Mouse (Mus musculus) MEL (cell line): ENCODE measurements at regions not wholly inside any gene's neighbourhood (a gene's known extent, or its start where the extent isn't known, plus 50 kb on each side); places are given as distances from the start of the nearest gene placed in this dataset.

Experiments
- DNase-seq: peaks from one replicate; pipeline ENCODE4 v3.0.0; 2011; ENCODE audit warnings: low read depth, low spot score
- H3K27ac ChIP-seq: 2 replicates; pipeline ENCODE4 v1.5.1; 2012; ENCODE audit warnings: low read depth, mild to moderate bottlenecking, control low read depth, low read length, moderate library complexity; ENCODE audit not compliant: control insufficient read depth
- H3K27me3 ChIP-seq, 2 experiments: fragments of 150-350 bp in 1 of 2; sonication (generic) in 1 of 2; 2 replicates each; pipeline ENCODE4 v1.6.1; 2012; ENCODE audit warnings: low read length in 2 of 2, mild to moderate bottlenecking in 2 of 2, improper control_type of control experiment in 1 of 2, moderate library complexity in 1 of 2; ENCODE audit not compliant: insufficient read depth in 2 of 2, control insufficient read depth in 1 of 2
- H3K36me3 ChIP-seq, 2 experiments: 2 replicates each; pipeline ENCODE4 v1.6.1; 2012 to 2014; ENCODE audit warnings: low read length in 2 of 2, improper control_type of control experiment in 1 of 2, inconsistent platforms in 1 of 2, mild to moderate bottlenecking in 1 of 2; ENCODE audit not compliant: insufficient read depth in 2 of 2, control insufficient read depth in 1 of 2
- H3K4me1 ChIP-seq, 2 experiments: fragments of 150-350 bp in 1 of 2; sonication (generic) in 1 of 2; 2 replicates each; pipeline ENCODE4 v1.6.1; 2012; ENCODE audit warnings: low read length in 2 of 2, improper control_type of control experiment in 1 of 2, mild to moderate bottlenecking in 1 of 2; ENCODE audit not compliant: insufficient read depth in 2 of 2, control insufficient read depth in 1 of 2
- H3K4me3 ChIP-seq, 2 experiments: fragments of 150-350 bp in 1 of 2; sonication (generic) in 1 of 2; 2 replicates each; pipeline ENCODE4 v1.5.1; 2012; ENCODE audit warnings: low read depth in 2 of 2, low read length in 2 of 2, mild to moderate bottlenecking in 2 of 2, moderate library complexity in 2 of 2, control low read depth in 1 of 2, improper control_type of control experiment in 1 of 2; ENCODE audit not compliant: control insufficient read depth in 1 of 2, insufficient read depth in 1 of 2
- H3K79me2 ChIP-seq: 2 replicates; pipeline ENCODE4 v1.6.1; 2012; ENCODE audit warnings: mild to moderate bottlenecking, low read length, moderate library complexity; ENCODE audit not compliant: control insufficient read depth, poor library complexity, insufficient read depth
- H3K9ac ChIP-seq: 2 replicates; pipeline ENCODE4 v1.6.1; 2012; ENCODE audit warnings: low read depth, mild to moderate bottlenecking, control low read depth, low read length, moderate library complexity; ENCODE audit not compliant: control insufficient read depth, poor library complexity, severe bottlenecking
- H3K9me3 ChIP-seq: fragments of 150-350 bp; sonication (generic); replicated peaks from 2 replicates; pipeline ENCODE4 v1.6.1; 2012; ENCODE audit warnings: mild to moderate bottlenecking, low read length, improper control_type of control experiment, moderate library complexity; ENCODE audit not compliant: insufficient read depth
- CHD1 ChIP-seq: IDR thresholded peaks from 2 replicates; pipeline ENCODE4 v1.6.1; 2012; ENCODE audit warnings: low read depth, mild to moderate bottlenecking, inconsistent platforms, low read length, improper control_type of control experiment
- CTCF ChIP-seq, 3 experiments: IDR thresholded peaks in 2 of 3; conservative IDR thresholded peaks in 1 of 3; 2 replicates each; pipeline ENCODE4 v1.5.1; 2011 to 2012; ENCODE audit warnings: low read length in 3 of 3, low read depth in 2 of 3, mild to moderate bottlenecking in 2 of 3, improper control_type of control experiment in 1 of 3, inconsistent platforms in 1 of 3, mixed read lengths in 1 of 3, moderate library complexity in 1 of 3; ENCODE audit not compliant: control insufficient read depth in 1 of 3, insufficient read depth in 1 of 3, poor library complexity in 1 of 3, severe bottlenecking in 1 of 3
- ELF1 ChIP-seq: IDR thresholded peaks from 2 replicates; pipeline ENCODE4 v1.6.1; 2014; ENCODE audit warnings: low read depth, mild to moderate bottlenecking, inconsistent platforms, low read length, improper control_type of control experiment, moderate library complexity
- ETS1 ChIP-seq: IDR thresholded peaks from 2 replicates; pipeline ENCODE4 v1.6.1; 2012; ENCODE audit warnings: low read depth, mild to moderate bottlenecking, inconsistent platforms, low read length, improper control_type of control experiment, moderate library complexity
- GABPA ChIP-seq: IDR thresholded peaks from 2 replicates; pipeline ENCODE4 v1.6.1; 2012; ENCODE audit warnings: low read depth, mild to moderate bottlenecking, inconsistent platforms, low read length, improper control_type of control experiment, moderate library complexity
- GATA1 ChIP-seq: IDR thresholded peaks from 2 replicates; pipeline ENCODE4 v1.6.1; 2011; ENCODE audit warnings: low read depth, low read length, improper control_type of control experiment
- HCFC1 ChIP-seq: IDR thresholded peaks from 2 replicates; pipeline ENCODE4 v1.6.1; 2012; ENCODE audit warnings: low read depth, mild to moderate bottlenecking, inconsistent platforms, low read length, improper control_type of control experiment, moderate library complexity
- JUND ChIP-seq: IDR thresholded peaks from 2 replicates; pipeline ENCODE4 v1.6.1; 2011; ENCODE audit warnings: low read depth, mild to moderate bottlenecking, improper control_type of control experiment, low read length
- KAT2A ChIP-seq: conservative IDR thresholded peaks from 2 replicates; pipeline ENCODE4 v1.6.1; 2012; ENCODE audit warnings: low read depth, low read length, improper control_type of control experiment, inconsistent platforms
- MAX ChIP-seq: IDR thresholded peaks from 2 replicates; pipeline ENCODE4 v1.6.1; 2011; ENCODE audit warnings: low read length, improper control_type of control experiment
- MAZ ChIP-seq: IDR thresholded peaks from 2 replicates; pipeline ENCODE4 v1.6.1; 2012; ENCODE audit warnings: low read depth, mild to moderate bottlenecking, inconsistent platforms, low read length, improper control_type of control experiment
- MXI1 ChIP-seq: IDR thresholded peaks from 2 replicates; pipeline ENCODE4 v1.6.1; 2011; ENCODE audit warnings: mild to moderate bottlenecking, low read depth, low read length, improper control_type of control experiment
- MYB ChIP-seq: IDR thresholded peaks from 2 replicates; pipeline ENCODE4 v1.6.1; 2011; ENCODE audit warnings: mild to moderate bottlenecking, low read depth, low read length, improper control_type of control experiment
- MYC ChIP-seq: IDR thresholded peaks from 2 replicates; pipeline ENCODE4 v1.6.1; 2011; ENCODE audit warnings: low read depth, mild to moderate bottlenecking, low read length, improper control_type of control experiment, moderate library complexity
- NELFE ChIP-seq: IDR thresholded peaks from 2 replicates; pipeline ENCODE4 v1.6.1; 2011; ENCODE audit warnings: low read depth, low read length, improper control_type of control experiment
- NRF1 ChIP-seq: IDR thresholded peaks from 2 replicates; pipeline ENCODE4 v1.6.1; 2014; ENCODE audit warnings: low read depth, mild to moderate bottlenecking, inconsistent platforms, low read length, improper control_type of control experiment, moderate library complexity; ENCODE audit not compliant: poor library complexity, insufficient read depth, severe bottlenecking
- POLR2A ChIP-seq, 2 experiments: IDR thresholded peaks; 2 replicates each; pipeline ENCODE4 v1.6.1; 2011 to 2012; ENCODE audit warnings: low read length in 2 of 2, mild to moderate bottlenecking in 2 of 2, control low read depth in 1 of 2, improper control_type of control experiment in 1 of 2, low read depth in 1 of 2, moderate library complexity in 1 of 2; ENCODE audit not compliant: control insufficient read depth in 1 of 2, insufficient read depth in 1 of 2, poor library complexity in 1 of 2
- POLR2AphosphoS2 ChIP-seq: IDR thresholded peaks from 2 replicates; pipeline ENCODE4 v1.6.1; 2011; ENCODE audit warnings: low read length, improper control_type of control experiment
- POLR2AphosphoS5 ChIP-seq: IDR thresholded peaks from 2 replicates; pipeline ENCODE4 v1.6.1; 2012; ENCODE audit warnings: low read depth, borderline replicate concordance, mild to moderate bottlenecking, inconsistent platforms, low read length, moderate library complexity, mixed read lengths
- RAD21 ChIP-seq: IDR thresholded peaks from 2 replicates; pipeline ENCODE4 v1.6.1; 2011; ENCODE audit warnings: mild to moderate bottlenecking, low read depth, low read length, improper control_type of control experiment
- RCOR1 ChIP-seq: IDR thresholded peaks from 2 replicates; pipeline ENCODE4 v1.6.1; 2012; ENCODE audit warnings: low read depth, mild to moderate bottlenecking, inconsistent platforms, low read length, improper control_type of control experiment
- SMC3 ChIP-seq: IDR thresholded peaks from 2 replicates; pipeline ENCODE4 v1.6.1; 2011; ENCODE audit warnings: low read depth, low read length, improper control_type of control experiment
- TCF12 ChIP-seq: IDR thresholded peaks from 2 replicates; pipeline ENCODE4 v1.6.1; 2014; ENCODE audit warnings: low read depth, mild to moderate bottlenecking, inconsistent platforms, low read length, improper control_type of control experiment, moderate library complexity
- USF2 ChIP-seq, 2 experiments: IDR thresholded peaks; 2 replicates each; pipeline ENCODE4 v1.6.1; 2011 to 2012; ENCODE audit warnings: improper control_type of control experiment in 2 of 2, low read length in 2 of 2, borderline replicate concordance in 1 of 2, inconsistent platforms in 1 of 2, low read depth in 1 of 2, mild to moderate bottlenecking in 1 of 2; ENCODE audit not compliant: insufficient read depth in 1 of 2
- ZC3H11A ChIP-seq: IDR thresholded peaks from 2 replicates; pipeline ENCODE4 v1.6.1; 2012; ENCODE audit warnings: low read depth, mild to moderate bottlenecking, inconsistent platforms, low read length, improper control_type of control experiment
- ZKSCAN1 ChIP-seq: IDR thresholded peaks from 2 replicates; pipeline ENCODE4 v1.6.1; 2012; ENCODE audit warnings: low read depth, mild to moderate bottlenecking, inconsistent platforms, low read length, improper control_type of control experiment, moderate library complexity
- ZNF384 ChIP-seq: IDR thresholded peaks from 2 replicates; pipeline ENCODE4 v1.6.1; 2012; ENCODE audit warnings: low read depth, mild to moderate bottlenecking, inconsistent platforms, low read length, improper control_type of control experiment

- Histone ChIP-seq H3K79me2 (no peaks in the 10 kb centered on the region), H3K4me3 (no peak overlapping the region), H3K9me3 (no peaks in the 10 kb centered on the region), H3K27me3 (no peaks in the 10 kb centered on the region; a peak in 1 of 4 replicates), H3K27ac (no peak overlapping the region), H3K4me1 (no peaks in the 10 kb centered on the region), H3K36me3 (no peaks in the 10 kb centered on the region), H3K9ac (no peak overlapping the region)
- TF ChIP-seq ETS1 (no peak), TCF12 (no peak), CTCF (IDR thresholded peaks at IDR 0.05 in 2 of 3, conservative IDR thresholded peaks at IDR 0.05 in 1 of 3; ENCODE audit: control insufficient read depth in 1 of 3, insufficient read depth in 1 of 3, low read depth in 2 of 3, low read length in 3 of 3, poor library complexity in 1 of 3, severe bottlenecking in 1 of 3) (no peak), MAZ (no peak), RCOR1 (no peak), NRF1 (no peak), POLR2AphosphoS2 (no peak)
- no peak for DNase-seq
These were observed 92.5 kb downstream of the Fam168b start for GRCm38 (mm10) chr1:34750061-34751054.

GRCm38 (mm10) chr1:34751128-34751527 lies 91.7 kb downstream of the Fam168b start:
- no peak overlapping the region for H3K9ac ChIP-seq

DNA sequence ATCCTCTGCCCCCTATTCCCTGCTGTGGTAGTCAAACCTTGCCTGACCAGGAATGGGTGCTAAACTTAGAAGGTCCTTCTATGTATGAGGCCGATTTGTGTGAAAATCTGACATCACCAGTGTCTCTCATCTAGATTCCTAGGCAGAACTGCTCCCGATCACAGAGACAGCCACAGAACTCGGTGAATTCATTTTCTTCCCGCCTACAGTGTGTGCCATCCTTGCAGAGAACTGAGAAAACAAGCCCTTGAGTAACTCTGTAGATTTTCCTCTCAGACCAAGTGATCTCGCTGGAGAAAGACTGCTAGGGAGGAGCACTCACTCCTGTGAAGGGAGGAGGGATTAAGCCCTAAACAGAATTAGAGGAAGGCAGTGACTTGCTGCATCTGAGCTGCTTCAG lies 89.3 kb downstream of the Fam168b start:
- Histone ChIP-seq H3K27ac (no peak overlapping the region), H3K36me3 (no peaks in the 10 kb centered on the region), H3K79me2 (no peaks in the 10 kb centered on the region), H3K9me3 (no peaks in the 10 kb centered on the region), H3K4me3 (no peak overlapping the region), H3K4me1 (no peaks in the 10 kb centered on the region), H3K27me3 (no peaks in the 10 kb centered on the region; a peak in 2 of 4 replicates), H3K9ac (no peak overlapping the region)
- no peak for DNase-seq
- TF ChIP-seq ZNF384 (no peak), NRF1 (no peak), HCFC1 (no peak), USF2 (IDR thresholded peaks at IDR 0.05; ENCODE audit: borderline replicate concordance in 1 of 2, insufficient read depth in 1 of 2, low read depth in 1 of 2, low read length in 2 of 2) (no peak), MXI1 (no peak), KAT2A (no peak), SMC3 (no peak), TCF12 (no peak), MYC (no peak), MYB (no peak), ETS1 (no peak), JUND (no peak), ZKSCAN1 (no peak), GATA1 (no peak), POLR2A (IDR thresholded peaks at IDR 0.05; ENCODE audit: control insufficient read depth in 1 of 2, insufficient read depth in 1 of 2, low read depth in 1 of 2, low read length in 2 of 2, poor library complexity in 1 of 2) (no peak), RAD21 (no peak)

More at GRCm38 (mm10) chr1:34751128-34751527, 91.7 kb downstream of the Fam168b start:
- no peaks in the 10 kb centered on the region for H3K4me1 ChIP-seq
- H3K79me2 ChIP-seq = no peaks in the 10 kb centered on the region
- no peak overlapping the region for H3K4me3 ChIP-seq
- no peaks in the 10 kb centered on the region; a peak in 1 of 4 replicates for H3K27me3 ChIP-seq
- DNase-seq = no peak
- H3K9me3 ChIP-seq = no peaks in the 10 kb centered on the region
- no peak overlapping the region for H3K27ac ChIP-seq
- H3K36me3 ChIP-seq = no peaks in the 10 kb centered on the region
- TF ChIP-seq MXI1 (no peak), CHD1 (no peak), ZC3H11A (no peak), NELFE (no peak), GABPA (no peak), ELF1 (no peak), KAT2A (no peak), TCF12 (no peak), SMC3 (no peak), ZNF384 (no peak), ETS1 (no peak), MAX (no peak), ZKSCAN1 (no peak), POLR2AphosphoS5 (no peak)
